Mouse (Mus musculus) megakaryocyte, adult 5-6 weeks (primary cell): ENCODE measurements at regions not wholly inside any gene's neighbourhood (a gene's known extent, or its start where the extent isn't known, plus 50 kb on each side); places are given as distances from the start of the nearest gene placed in this dataset.

Experiments
- ATAC-seq: 2 replicates; pipeline ENCODE4 v1.8.0; 2016; ENCODE audit warnings: mild to moderate bottlenecking, inconsistent platforms; ENCODE audit not compliant: poor library complexity, severe bottlenecking

- no peak for ATAC-seq
Observed at GRCm38 (mm10) chr19:60684417-60684816, 71.4 kb upstream of the Nanos1 start.

- no peak for ATAC-seq
Observed at GRCm38 (mm10) chr19:60682283-60682682, 73.5 kb upstream of the Nanos1 start.

- ATAC-seq = peak; percentile 40
Observed at GRCm38 (mm10) chr19:60681481-60681880, 74.3 kb upstream of the Nanos1 start.

DNA sequence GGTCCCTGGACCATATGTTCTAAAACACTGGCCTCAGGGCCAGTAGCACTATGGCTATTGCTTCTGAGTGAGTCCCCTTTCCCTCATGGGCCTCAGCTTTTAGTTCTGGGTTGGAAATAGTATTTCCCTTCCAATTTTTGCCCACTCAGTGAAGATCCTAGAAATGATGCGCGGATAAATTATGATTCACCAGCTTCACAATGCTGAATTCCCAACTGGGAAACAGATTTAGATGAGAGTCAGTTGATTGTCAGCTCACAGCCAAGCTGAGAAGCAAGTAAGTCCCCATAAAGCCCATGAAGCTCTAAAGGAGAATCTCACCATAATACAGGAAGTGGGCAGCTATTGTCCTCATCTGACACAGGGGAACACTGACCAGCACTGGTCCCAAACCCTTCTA, 77.6 kb upstream of the Nanos1 start:
- no peak for ATAC-seq

GRCm38 (mm10) chr19:60674953-60675472, 80.8 kb upstream of the Nanos1 start:
- ATAC-seq = no peak

- ATAC-seq = no peak
Observed at GRCm38 (mm10) chr19:60670781-60671180, 85.0 kb upstream of the Nanos1 start.

DNA sequence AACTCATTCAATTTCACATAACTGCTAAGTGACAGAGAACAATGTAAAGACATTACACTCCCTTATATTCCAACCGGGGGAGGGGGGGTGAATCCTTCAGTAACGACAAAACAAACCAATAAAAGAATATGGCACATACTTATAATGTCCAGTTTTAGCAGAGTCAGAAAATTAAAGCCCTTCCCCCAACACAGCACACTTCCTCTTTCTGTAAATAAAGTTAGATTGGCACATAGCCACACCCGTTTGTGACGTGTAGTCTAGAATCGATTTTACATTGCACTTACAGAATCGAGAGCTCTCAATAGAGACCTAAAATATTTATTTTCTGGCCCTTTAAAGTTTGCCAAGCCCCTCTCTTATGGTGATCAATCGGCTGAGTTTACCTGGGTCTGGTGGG, 85.0 kb upstream of the Cacul1 start:
- ATAC-seq = peak; percentile 91

DNA sequence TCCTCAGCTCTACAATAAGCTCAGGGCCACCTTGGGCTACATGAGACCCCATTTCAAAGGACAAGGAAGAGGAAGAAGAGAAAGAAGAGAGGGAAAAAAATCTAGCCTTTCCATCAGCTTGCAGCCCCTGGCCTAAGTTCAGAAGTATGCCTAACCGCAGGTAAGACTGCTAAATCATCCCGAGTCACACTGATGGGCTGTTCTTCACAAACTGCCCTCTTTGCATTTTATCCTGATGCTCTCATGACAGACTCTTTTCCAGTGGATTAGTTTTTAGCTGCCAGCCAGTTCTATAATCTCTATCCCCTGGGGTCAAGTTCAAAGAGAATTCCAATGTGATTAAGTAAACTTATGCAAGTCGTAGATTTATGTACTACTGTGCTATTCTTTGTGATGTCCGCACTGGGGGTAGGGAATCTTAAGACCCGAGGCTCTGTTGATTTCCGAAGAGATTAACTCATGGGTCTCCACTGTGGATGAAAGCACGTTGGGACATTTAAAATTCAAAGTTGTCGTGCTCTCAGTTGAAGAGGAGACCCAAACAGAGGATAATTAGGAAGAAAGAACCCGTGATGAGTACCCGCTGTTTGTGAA, 70.4 kb upstream of the Cacul1 start:
- ATAC-seq = no peak

GRCm38 (mm10) chr19:60640065-60640464, 59.2 kb upstream of the Cacul1 start:
- no peak for ATAC-seq
